Comparison of ENCODE assay signal across 8 mouse cellular contexts in the genomic region with DNA sequence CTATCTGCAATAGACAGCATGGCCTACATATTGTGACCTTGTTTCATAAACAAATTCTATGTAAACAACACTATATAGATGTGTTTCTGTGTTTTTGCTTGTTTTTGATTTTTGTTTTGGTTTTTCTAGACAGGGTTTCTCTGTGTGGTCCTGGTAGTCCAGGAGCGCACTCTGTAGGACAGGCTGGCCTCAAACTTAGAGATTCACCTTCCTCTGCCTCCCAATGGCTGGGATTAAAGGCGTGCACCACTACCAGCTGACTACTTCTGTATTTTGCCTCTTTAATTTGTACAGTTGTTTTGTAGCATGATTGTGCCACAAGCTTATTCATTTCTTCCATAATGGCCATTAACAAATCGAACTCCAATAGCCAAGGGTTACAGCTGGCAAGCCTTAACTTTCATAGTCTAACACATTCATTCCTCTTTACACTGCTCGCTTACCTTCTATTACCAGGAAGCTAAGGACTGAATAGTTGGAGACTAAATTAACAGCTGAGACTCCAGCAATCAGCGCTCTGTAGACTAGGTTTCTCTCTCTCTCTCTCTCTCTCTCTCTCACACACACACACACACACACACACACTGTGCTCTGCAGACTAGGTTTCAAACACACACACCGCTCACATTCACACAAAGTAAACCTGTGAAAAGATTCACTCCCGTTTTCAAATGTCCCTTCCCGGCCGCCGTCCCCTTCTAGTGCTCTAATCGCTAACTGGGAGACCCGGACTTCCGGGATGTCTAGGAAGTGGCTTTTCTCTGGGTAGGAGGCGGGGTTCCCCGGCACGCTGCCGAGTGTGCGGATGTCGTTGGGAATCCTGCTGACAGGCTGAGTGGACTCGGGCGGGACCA. TPM values are rescaled to one million over a fixed set of nuclear protein-coding genes. Genes with fewer than 3 reads are reported as not detected.
DNase-seq lines count a peak whose midpoint lies in the region; ATAC-seq and TF ChIP-seq lines count a peak whose summit lies in the region.

Gene Vps33b, plus strand, starts transcription at position 753 of the 854 bp plus-strand sequence.

- TF ChIP-seq CTCF in heart, adult 2 months (IDR thresholded peaks at IDR 0.05): no peak

- H3K4me2 ChIP-seq in embryonic facial prominence, embryonic 13.5 days: peak within 1 kb of the TSS; percentile 93
- H3K4me2 ChIP-seq in limb, embryonic 13.5 days (replicated peaks): peak within 1 kb of the TSS; percentile 96
- peak within 1 kb of the TSS; percentile 81 for H3K4me2 ChIP-seq in midbrain, embryonic 16.5 days (ENCODE audit: low read length)

- no peaks in the 10 kb centered on the region for H3K27me3 ChIP-seq in embryonic facial prominence, embryonic 13.5 days
- H3K27me3 ChIP-seq in heart, adult 2 months (ENCODE audit: control insufficient read depth, insufficient read depth, low read length): no peaks in the 10 kb centered on the region
- no peaks in the 10 kb centered on the region for H3K27me3 ChIP-seq in limb, embryonic 13.5 days
- H3K27me3 ChIP-seq in midbrain, embryonic 16.5 days (ENCODE audit: control insufficient read depth, insufficient read depth, low read depth, low read length): no peaks in the 10 kb centered on the region

- H3K27ac ChIP-seq in embryonic facial prominence, embryonic 13.5 days: peak within 1 kb of the TSS; percentile 75
- peak within 1 kb of the TSS; percentile 45 for H3K27ac ChIP-seq in heart, adult 2 months
- H3K27ac ChIP-seq in limb, embryonic 13.5 days: peak within 1 kb of the TSS; percentile 74
- H3K27ac ChIP-seq in midbrain, embryonic 16.5 days (ENCODE audit: low read length): peak within 1 kb of the TSS; percentile 80

- peak; percentile 87 for DNase-seq in 3134 (ENCODE audit: extremely low read depth, insufficient read length, low spot score)
- peak; percentile 98 for DNase-seq in adrenal gland, postnatal 36 days
- peak; percentile 95 to 96 for DNase-seq in heart, adult 2 months
- peak; percentile 94 to 98 for DNase-seq in kidney, adult 8-10 months
- DNase-seq in spleen, postnatal 10 days (ENCODE audit: low spot score in 2 of 2): peak; percentile 90 to 97

- H3K9me3 ChIP-seq in embryonic facial prominence, embryonic 13.5 days: peaks cover under 1% of the 10 kb centered on the region; the same call in 1 of the 2 replicates
- peaks cover 5% of the 10 kb centered on the region; the same call in 1 of the 2 replicates for H3K9me3 ChIP-seq in limb, embryonic 13.5 days
- H3K9me3 ChIP-seq in midbrain, embryonic 16.5 days (replicated peaks; ENCODE audit: control insufficient read depth, low read length, poor library complexity, severe bottlenecking): peaks cover under 1% of the 10 kb centered on the region; the same call in 1 of the 2 replicates

- peak; percentile 76; the same call in 1 of the 2 replicates for ATAC-seq in embryonic facial prominence, embryonic 13.5 days (ENCODE audit: insufficient number of reproducible peaks, insufficient read depth, low FRiP score, low TSS enrichment, low read depth)
- peak; percentile 87 for ATAC-seq in limb, embryonic 13.5 days (ENCODE audit: low FRiP score, low read depth)
- peak; percentile 93 for ATAC-seq in midbrain, embryonic 16.5 days

- H3K4me3 ChIP-seq in embryonic facial prominence, embryonic 13.5 days: peak within 1 kb of the TSS; percentile 86
- H3K4me3 ChIP-seq in heart, adult 2 months: peak within 1 kb of the TSS; percentile 92
- peak within 1 kb of the TSS; percentile 91 for H3K4me3 ChIP-seq in limb, embryonic 13.5 days
- peak within 1 kb of the TSS; percentile 90 for H3K4me3 ChIP-seq in midbrain, embryonic 16.5 days (ENCODE audit: low read depth, low read length)

- WGBS in embryonic facial prominence, embryonic 13.5 days: 5% methylated on average over 21 of the region's 21 CpGs
- WGBS in heart, adult 2 months: 3% methylated on average over 21 of the region's 21 CpGs
- 6% methylated on average over 21 of the region's 21 CpGs for WGBS in limb, embryonic 13.5 days
- 6% methylated on average over 21 of the region's 21 CpGs for WGBS in midbrain, embryonic 16.5 days

- H3K36me3 ChIP-seq in embryonic facial prominence, embryonic 13.5 days: peaks cover 48% of the 10 kb centered on the region
- no peaks in the 10 kb centered on the region for H3K36me3 ChIP-seq in heart, adult 2 months (ENCODE audit: control insufficient read depth, insufficient read depth, low read length)
- peaks cover 47% of the 10 kb centered on the region for H3K36me3 ChIP-seq in limb, embryonic 13.5 days
- peaks cover 41% of the 10 kb centered on the region for H3K36me3 ChIP-seq in midbrain, embryonic 16.5 days (ENCODE audit: control insufficient read depth, insufficient read depth, low read length)

- peak; percentile 42; the same call in 1 of the 2 replicates for TF ChIP-seq EP300 in heart, adult 2 months (IDR thresholded peaks at IDR 0.05; ENCODE audit: insufficient read depth, low read depth, low read length)

- intact Hi-C loops in heart, adult 2 months (cut with DNase I): loop anchor here (1.0 kb wide), 1 partner anchor 8 kb away; the partner anchor contains the start of gene Ngrn

- H3K79me2 ChIP-seq in heart, adult 2 months (replicated peaks; ENCODE audit: control insufficient read depth, insufficient read depth, low read length): no peaks in the 10 kb centered on the region

- peaks cover 16% of the 10 kb centered on the region for H3K4me1 ChIP-seq in embryonic facial prominence, embryonic 13.5 days
- peaks cover 2% of the 10 kb centered on the region for H3K4me1 ChIP-seq in heart, adult 2 months (ENCODE audit: control insufficient read depth, insufficient read depth, low read length)
- peaks cover 20% of the 10 kb centered on the region for H3K4me1 ChIP-seq in limb, embryonic 13.5 days
- H3K4me1 ChIP-seq in midbrain, embryonic 16.5 days (ENCODE audit: control insufficient read depth, insufficient read depth, low read length): peaks cover 21% of the 10 kb centered on the region

- peak within 1 kb of the TSS; percentile 86 for H3K9ac ChIP-seq in embryonic facial prominence, embryonic 13.5 days
- H3K9ac ChIP-seq in heart, adult 2 months (ENCODE audit: low read depth, low read length): peak within 1 kb of the TSS; percentile 78
- H3K9ac ChIP-seq in limb, embryonic 13.5 days: peak within 1 kb of the TSS; percentile 84
- peak within 1 kb of the TSS; percentile 86 for H3K9ac ChIP-seq in midbrain, embryonic 16.5 days (ENCODE audit: low read depth, low read length)

- TF ChIP-seq POLR2A in heart, adult 2 months (IDR thresholded peaks at IDR 0.05; ENCODE audit: insufficient read depth, low read depth, low read length): peak; percentile 58

RNA-seq across cellular contexts. Expression of gene Vps33b, which starts in this region (rescaled TPM):
- total RNA-seq in adrenal gland, postnatal 36 days (2021): 10 to 100 TPM; 19.1 to 31.5 TPM
- 13.8 and 16.2 TPM in 2 replicates for polyA plus RNA-seq in embryonic facial prominence, embryonic 13.5 days (2015; fragmentation: Nextera tagmentation; extraction: Ambion mirVana)
- 1 to 10 TPM; 6.1 to 6.2 TPM for total RNA-seq in heart, adult 2 months (2021)
- polyA plus RNA-seq in heart, adult 2 months (2012; rRNA removed): 5.1 and 5.2 TPM in 2 replicates
- polyA plus RNA-seq in limb, embryonic 13.5 days (2015; fragmentation: Nextera tagmentation; extraction: Ambion mirVana): 12.1 and 13.1 TPM in 2 replicates
- 27.3 and 27.5 TPM in 2 replicates for polyA plus RNA-seq in midbrain, embryonic 16.5 days (2015; fragmentation: Nextera tagmentation; extraction: Ambion mirVana)

Comparison
In these comparisons a context has a peak if more than half of its experiments do, and no peak if none do; other contexts are left out.
1. Peak in every context shown above with its lines: DNase-seq, ATAC-seq, H3K4me3 ChIP-seq and H3K27ac ChIP-seq.